Mouse (Mus musculus): Measurements from ENCODE around the gene Spg11.

- TF ChIP-seq POLR2A (IDR thresholded peaks at IDR 0.05; ENCODE audit: control insufficient read depth, low read depth, low read length) (no peak), CTCF (IDR thresholded peaks at IDR 0.05; ENCODE audit: control insufficient read depth, insufficient read depth, insufficient replicate concordance, low read depth, low read length) (no peak)
These were observed 74.3 kb downstream of the Spg11 start for GRCm38 (mm10) chr2:122043926-122044325.
